Mouse (Mus musculus) heart, postnatal 0 days (tissue): ENCODE measurements around the gene Blzf1. TPM values are rescaled to one million over a fixed set of nuclear protein-coding genes. Genes with fewer than 3 reads are reported as not detected.

Experiments used
- ATAC-seq: fragments of 200-750 bp; cut with Nextera tagmentation; 2 replicates; pipeline ENCODE4 v1.8.0; 2017; ENCODE audit warnings: low read depth, moderate number of reproducible peaks, moderate library complexity; ENCODE audit not compliant: insufficient read depth
- DNase-seq: peaks from one replicate; pipeline ENCODE4 v3.0.0-alpha.2; 2016; ENCODE audit warnings: low spot score
- H3K27ac ChIP-seq: fragments of 300-500 bp; sonication (generic); 2 replicates; pipeline ENCODE4 v1.5.1; 2014; ENCODE audit warnings: low read depth, mild to moderate bottlenecking
- H3K27me3 ChIP-seq: fragments of 300-500 bp; sonication (generic); 2 replicates; pipeline ENCODE4 v1.6.1; 2014; ENCODE audit warnings: low read length, mixed read lengths; ENCODE audit not compliant: control insufficient read depth, insufficient read depth
- H3K36me3 ChIP-seq: fragments of 300-500 bp; sonication (generic); replicated peaks from 2 replicates; pipeline ENCODE4 v1.6.1; 2014; ENCODE audit warnings: low read length, mixed read lengths; ENCODE audit not compliant: control insufficient read depth, insufficient read depth
- H3K4me1 ChIP-seq: fragments of 300-500 bp; sonication (generic); 2 replicates; pipeline ENCODE4 v1.6.1; 2014; ENCODE audit warnings: antibody characterized with exemption; ENCODE audit not compliant: control insufficient read depth, insufficient read depth
- H3K4me2 ChIP-seq: fragments of 300-500 bp; sonication (generic); 2 replicates; pipeline ENCODE4 v1.6.1; 2014; ENCODE audit warnings: low read depth, mild to moderate bottlenecking, low read length, moderate library complexity
- H3K4me3 ChIP-seq: fragments of 300-500 bp; sonication (generic); 2 replicates; pipeline ENCODE4 v1.5.1; 2014; ENCODE audit warnings: low read depth, low read length
- H3K9ac ChIP-seq: fragments of 300-500 bp; sonication (generic); replicated peaks from 2 replicates; pipeline ENCODE4 v1.6.1; 2014; ENCODE audit warnings: low read depth, low read length, mixed read lengths
- H3K9me3 ChIP-seq: fragments of 300-500 bp; sonication (generic); replicated peaks from 2 replicates; pipeline ENCODE4 v1.6.1; 2016; ENCODE audit warnings: low read length; ENCODE audit not compliant: control insufficient read depth
- CTCF ChIP-seq: IDR thresholded peaks from 2 replicates; pipeline ENCODE4 v1.5.1; 2016; ENCODE audit warnings: antibody characterized with exemption, control low read depth, low read depth
- EP300 ChIP-seq: IDR thresholded peaks from 2 replicates; pipeline ENCODE4 v1.6.1; 2016; ENCODE audit warnings: antibody characterized with exemption, low read depth
- WGBS: fragments of 180-500 bp; shearing (Covaris S2); extraction: QIAGEN DNeasy Blood & Tissue Kit; methylation state at CpG from one replicate; pipeline ENCODE4 v1.1.7; 2014; 5-methylcytosine and 5-hydroxymethylcytosine counted together
- polyA plus RNA-seq: library from polyadenylated mRNA; unstranded; fragments of >200 nt; fragmentation: Nextera tagmentation; extraction: Ambion mirVana; gene quantifications from 2 replicates; pipeline ENCODE4 v1.2.1, GENCODE M21; 2015
- total RNA-seq: library from RNA; depleted of rRNA; stranded (reverse); fragments of >200 nt; gene quantifications from 2 replicates; pipeline ENCODE4 v1.2.3, GENCODE M21; 2014; ENCODE audit warnings: low replicate concordance

Blzf1 gene
- total and polyA plus RNA-seq, 2 experiments from 2014 or later, result 16.3 to 27.3 TPM

- Histone ChIP-seq H3K9ac (no peak overlapping the region), H3K4me2 (no peak overlapping the region), H3K9me3 (no peaks in the 10 kb centered on the region), H3K27ac (no peak overlapping the region), H3K27me3 (no peaks in the 10 kb centered on the region), H3K4me3 (no peak overlapping the region), H3K4me1 (no peaks in the 10 kb centered on the region), H3K36me3 (peaks cover 79% of the 10 kb centered on the region)
- 88% methylated on average over 4 of the region's 5 CpGs for WGBS
- ATAC-seq (no peak), DNase-seq (no peak)
- TF ChIP-seq CTCF (no peak), EP300 (no peak)
These were observed 10.8 kb downstream of the Blzf1 start for GRCm38 (mm10) chr1:164296473-164296872.

- Histone ChIP-seq H3K36me3 (peaks cover 71% of the 10 kb centered on the region), H3K4me3 (no peak overlapping the region), H3K9me3 (no peaks in the 10 kb centered on the region), H3K9ac (no peak overlapping the region), H3K4me1 (no peaks in the 10 kb centered on the region), H3K27me3 (no peaks in the 10 kb centered on the region), H3K4me2 (no peak overlapping the region), H3K27ac (no peak overlapping the region)
- 80% methylated on average over 6 of the region's 6 CpGs for WGBS
- ATAC-seq (no peak), DNase-seq (no peak)
- TF ChIP-seq CTCF (no peak), EP300 (no peak)
These were observed 13.2 kb downstream of the Blzf1 start for GRCm38 (mm10) chr1:164294071-164294470.

- DNase-seq (no peak), ATAC-seq (no peak)
- no peak for TF ChIP-seq EP300
- H3K27ac ChIP-seq, result no peak overlapping the region
- H3K27me3 ChIP-seq, result no peaks in the 10 kb centered on the region
- H3K4me1 ChIP-seq, result no peaks in the 10 kb centered on the region
- WGBS, result 82% methylated on average over 5 of the region's 5 CpGs
- H3K36me3 ChIP-seq, result peaks cover 53% of the 10 kb centered on the region
- H3K9ac ChIP-seq, result no peak overlapping the region
- H3K4me3 ChIP-seq, result no peak overlapping the region
- H3K4me2 ChIP-seq, result no peak overlapping the region
- no peaks in the 10 kb centered on the region for H3K9me3 ChIP-seq
These were observed 15.2 kb downstream of the Blzf1 start for GRCm38 (mm10) chr1:164292040-164292439.

GRCm38 (mm10) chr1:164287406-164287805 is 19.9 kb downstream of the Blzf1 start:
- Histone ChIP-seq H3K4me3 (no peak overlapping the region), H3K27me3 (no peaks in the 10 kb centered on the region), H3K36me3 (peaks cover 22% of the 10 kb centered on the region), H3K4me2 (no peak overlapping the region), H3K27ac (no peak overlapping the region), H3K4me1 (no peaks in the 10 kb centered on the region), H3K9me3 (no peaks in the 10 kb centered on the region), H3K9ac (no peak overlapping the region)
- DNase-seq (no peak), ATAC-seq (no peak)
- WGBS, result 56% methylated on average over 15 of the region's 15 CpGs
- no peak for TF ChIP-seq CTCF
- no peak for TF ChIP-seq EP300

GRCm38 (mm10) chr1:164284007-164284406 is 23.3 kb downstream of the Blzf1 start:
- Histone ChIP-seq H3K27me3 (no peaks in the 10 kb centered on the region), H3K4me2 (no peak overlapping the region), H3K9me3 (no peaks in the 10 kb centered on the region), H3K36me3 (0 out of 2 replicates have a peak, but pooled peaks cover 5% of the 10 kb centered on the region), H3K4me3 (no peak overlapping the region), H3K27ac (no peak overlapping the region), H3K4me1 (no peaks in the 10 kb centered on the region), H3K9ac (no peak overlapping the region)
- TF ChIP-seq EP300, result no peak
- no peak for TF ChIP-seq CTCF
- ATAC-seq, result no peak
- no peak for DNase-seq
- WGBS, result 82% methylated on average over 3 of the region's 3 CpGs

GRCm38 (mm10) chr1:164279332-164279731 is 28.0 kb downstream of the Blzf1 start:
- H3K9me3 ChIP-seq, result no peaks in the 10 kb centered on the region
- no peak for ATAC-seq
- TF ChIP-seq EP300, result no peak
- TF ChIP-seq CTCF, result no peak
- H3K27ac ChIP-seq, result no peak overlapping the region
- no peaks in the 10 kb centered on the region for H3K27me3 ChIP-seq
- no peak for DNase-seq
- no peaks in the 10 kb centered on the region for H3K4me1 ChIP-seq
- H3K36me3 ChIP-seq, result 0 out of 2 replicates have a peak, but pooled peaks cover 5% of the 10 kb centered on the region
- no peak overlapping the region for H3K4me2 ChIP-seq
- no peak overlapping the region for H3K9ac ChIP-seq
- H3K4me3 ChIP-seq, result no peak overlapping the region
- 66% methylated on average over 4 of the region's 4 CpGs for WGBS
